Mouse (Mus musculus): ENCODE data around the gene Sh2d6.
"Not testable (repeated sequence)": the region's sequence is repeated elsewhere in the genome, so short reads cannot be mapped to it uniquely, and the experiment has no call there.

Gene Sh2d6

GRCm38 (mm10) chr6:72534035-72534809 is 12.7 kb upstream of the Sh2d6 start:
- DNase-seq, result peak; percentile 84 to 89

GRCm38 (mm10) chr6:72533555-72533954 is 12.0 kb upstream of the Sh2d6 start:
- not testable (repeated sequence) for DNase-seq

GRCm38 (mm10) chr6:72532580-72532979 is 11.1 kb upstream of the Sh2d6 start:
- DNase-seq, result no peak

GRCm38 (mm10) chr6:72528410-72529151 is 7.1 kb upstream of the Sh2d6 start:
- DNase-seq, result no peak

GRCm38 (mm10) chr6:72527070-72527469 is 5.6 kb upstream of the Sh2d6 start:
- no peak for DNase-seq

- no peak for DNase-seq
These were observed 2.7 kb upstream of the Sh2d6 start for GRCm38 (mm10) chr6:72524160-72524559.

GRCm38 (mm10) chr6:72523222-72523621 is 1.7 kb upstream of the Sh2d6 start:
- DNase-seq, result no peak

- DNase-seq, result no peak
These were observed 781 bp upstream of the Sh2d6 start for GRCm38 (mm10) chr6:72522288-72522687.

GRCm38 (mm10) chr6:72520904-72521303 is 603 bp downstream of the Sh2d6 start:
- no peak for DNase-seq

GRCm38 (mm10) chr6:72519892-72520663 is 1.4 kb downstream of the Sh2d6 start:
- peak; percentile 66 to 85 for DNase-seq

GRCm38 (mm10) chr6:72519303-72519702 is 2.2 kb downstream of the Sh2d6 start:
- DNase-seq, result no peak

GRCm38 (mm10) chr6:72518842-72519241 is 2.7 kb downstream of the Sh2d6 start:
- DNase-seq, result no peak

- DNase-seq, result no peak
These were observed 5.9 kb downstream of the Sh2d6 start for GRCm38 (mm10) chr6:72515644-72516043.

- no peak for DNase-seq
These were observed 8.5 kb downstream of the Sh2d6 start for GRCm38 (mm10) chr6:72513071-72513440.

GRCm38 (mm10) chr6:72512386-72513070 is 9.0 kb downstream of the Sh2d6 start:
- peak; percentile 89 to 90 for DNase-seq

- no peak for DNase-seq
These were observed 10.7 kb downstream of the Sh2d6 start for GRCm38 (mm10) chr6:72510686-72511421.

- no peak for DNase-seq
These were observed 11.6 kb downstream of the Sh2d6 start for GRCm38 (mm10) chr6:72509872-72510435.

GRCm38 (mm10) chr6:72508596-72508995 is 12.9 kb downstream of the Sh2d6 start:
- DNase-seq, result no peak

- DNase-seq, result no peak
These were observed 15.4 kb downstream of the Sh2d6 start for GRCm38 (mm10) chr6:72506104-72506503.

- peak; percentile 12 to 53 for DNase-seq
These were observed 17.6 kb downstream of the Sh2d6 start for GRCm38 (mm10) chr6:72503939-72504338.

GRCm38 (mm10) chr6:72503309-72503708 is 18.2 kb downstream of the Sh2d6 start:
- no peak for DNase-seq

GRCm38 (mm10) chr6:72498950-72499349 is 22.6 kb downstream of the Sh2d6 start:
- DNase-seq, result no peak

Data from cerebellum, postnatal 14 days (tissue).